Mouse (Mus musculus) liver, adult (tissue): ENCODE results near the gene Slc38a9.

Experiments
- GATA4 ChIP-seq: IDR thresholded peaks from 2 replicates; pipeline ENCODE4 v1.6.1; 2014; ENCODE audit warnings: mild to moderate bottlenecking, low read length; ENCODE audit not compliant: insufficient replicate concordance

Gene Slc38a9

DNA sequence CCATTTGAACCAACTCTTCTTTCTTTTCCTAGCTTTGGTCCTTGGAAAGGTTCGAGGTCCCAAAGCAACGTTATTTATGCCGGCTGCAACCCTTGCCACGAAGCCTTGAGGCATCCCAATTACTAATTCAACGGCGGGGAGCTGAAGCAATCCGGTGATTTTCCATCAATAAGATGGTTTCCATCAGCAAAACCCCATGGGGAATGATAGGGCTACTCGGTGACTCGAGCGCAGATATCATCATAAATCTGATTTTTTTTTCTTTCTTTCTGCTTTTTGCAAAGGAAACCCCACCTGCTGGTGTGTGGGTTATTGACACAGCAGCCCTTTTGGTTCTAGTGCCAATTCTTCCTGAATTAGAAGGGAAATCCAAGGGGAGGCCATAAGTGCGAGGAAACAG is 111.7 kb downstream of the Slc38a9 start:
- TF ChIP-seq GATA4: no peak

DNA sequence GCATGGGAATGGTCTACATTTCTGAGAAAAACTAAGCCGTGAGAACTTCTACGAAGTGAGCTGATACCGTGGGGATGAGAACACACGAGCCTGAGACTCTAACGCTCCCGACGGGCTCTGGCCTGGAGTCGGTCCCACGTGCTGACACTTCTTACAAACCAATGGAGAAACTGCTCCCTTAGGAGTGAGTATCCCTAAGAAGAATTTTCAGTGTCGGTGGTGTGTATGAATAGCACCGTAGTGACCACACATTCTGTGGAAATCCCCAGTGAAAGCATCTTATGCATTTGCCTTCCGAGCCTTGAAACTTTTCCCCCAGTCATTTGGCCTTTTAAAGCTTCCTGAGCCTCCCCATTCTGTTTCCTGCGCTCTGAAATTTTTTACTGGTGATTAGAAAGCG is 112.3 kb downstream of the Slc38a9 start:
- TF ChIP-seq GATA4: no peak

DNA sequence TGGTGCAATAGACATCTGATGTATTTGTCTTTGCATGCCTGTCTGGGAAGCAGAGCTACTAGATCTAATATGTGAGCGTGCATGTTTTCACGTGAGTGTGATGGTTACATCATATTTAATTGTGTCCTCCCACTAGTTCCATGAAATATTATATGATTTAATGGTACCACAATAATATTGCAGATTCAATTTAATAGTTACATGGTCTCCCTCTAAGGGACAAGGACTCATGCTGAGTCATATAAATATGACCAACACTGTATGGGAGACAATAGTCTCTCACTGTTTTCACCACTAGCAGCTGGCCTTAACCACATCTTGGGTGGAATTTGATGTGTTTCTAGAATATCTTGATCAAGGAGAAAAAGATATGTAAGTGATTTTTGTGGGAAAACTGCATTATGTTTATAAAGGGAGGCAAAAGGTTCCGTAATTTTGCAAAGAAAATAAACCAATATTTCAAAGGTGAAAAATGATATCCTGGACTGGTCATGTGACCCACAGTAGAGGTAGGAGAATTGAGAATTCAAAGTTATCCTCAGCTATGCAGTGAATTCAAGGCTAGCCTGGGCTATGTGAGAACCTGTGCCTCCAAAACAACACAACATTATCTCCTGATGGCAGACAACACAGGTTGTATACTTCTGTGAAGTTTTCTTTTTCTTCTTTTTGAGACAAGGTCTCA is 113.6 kb downstream of the Slc38a9 start:
- TF ChIP-seq GATA4: no peak

DNA sequence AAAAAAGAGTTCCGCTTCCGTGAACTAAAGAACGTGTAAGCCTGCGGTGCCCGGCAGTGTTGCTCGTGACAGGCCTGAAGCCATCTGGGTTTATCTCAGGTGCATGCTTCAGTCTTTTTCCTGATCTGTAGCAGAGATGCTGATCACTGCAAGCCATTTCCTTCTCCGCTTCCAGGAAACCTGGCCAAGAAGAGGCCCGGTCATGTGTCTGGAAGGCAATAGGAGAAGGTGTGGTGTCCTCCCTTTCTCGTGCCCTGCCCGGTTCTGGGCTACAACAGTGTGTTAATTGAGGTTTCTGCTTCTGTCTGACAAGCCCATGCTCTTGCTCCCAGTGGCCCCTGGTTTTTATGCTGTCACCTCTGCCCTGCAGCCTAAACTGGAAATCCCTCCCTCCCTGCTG is 115.3 kb downstream of the Slc38a9 start:
- TF ChIP-seq GATA4: peak; percentile 18; the same call in 1 of the 2 replicates

DNA sequence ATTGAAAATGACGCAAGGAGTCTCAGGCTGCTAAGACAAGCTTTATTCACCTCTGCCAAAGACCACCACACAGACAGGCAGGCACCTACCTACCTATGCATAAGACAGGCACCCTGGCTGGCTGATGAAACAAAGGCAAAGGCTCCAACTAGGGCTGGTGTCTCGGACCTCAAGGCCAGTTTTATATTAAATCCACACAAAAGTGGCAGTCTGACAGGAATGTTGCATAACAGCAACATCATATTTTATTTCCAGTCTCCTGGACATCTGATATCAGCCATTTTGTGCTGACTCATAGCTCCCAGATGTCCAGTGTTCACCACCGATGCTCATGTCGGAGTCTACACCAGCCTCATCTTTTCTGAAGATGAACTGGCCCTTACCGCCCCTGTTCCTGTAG is 117.9 kb downstream of the Slc38a9 start:
- no peak for TF ChIP-seq GATA4

DNA sequence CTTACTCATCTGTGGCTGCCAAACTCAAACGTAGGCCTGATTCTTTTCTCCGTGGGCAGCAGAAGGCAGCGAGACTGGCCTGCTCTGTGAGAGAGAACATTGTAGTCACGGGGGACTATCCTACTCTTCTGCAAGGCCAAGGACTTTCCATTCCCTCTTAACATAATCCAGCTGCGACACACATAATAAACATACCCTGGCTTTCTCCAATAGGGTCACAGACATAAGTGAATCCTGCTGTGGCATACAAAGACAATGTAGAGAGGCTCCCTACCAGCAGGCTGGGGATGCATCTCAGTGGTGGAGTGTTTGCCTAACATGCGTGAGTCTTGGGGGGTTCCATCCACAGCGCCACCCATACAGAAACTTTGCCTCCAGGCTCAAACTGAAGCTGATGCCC is 124.8 kb downstream of the Slc38a9 start:
- no peak for TF ChIP-seq GATA4

DNA sequence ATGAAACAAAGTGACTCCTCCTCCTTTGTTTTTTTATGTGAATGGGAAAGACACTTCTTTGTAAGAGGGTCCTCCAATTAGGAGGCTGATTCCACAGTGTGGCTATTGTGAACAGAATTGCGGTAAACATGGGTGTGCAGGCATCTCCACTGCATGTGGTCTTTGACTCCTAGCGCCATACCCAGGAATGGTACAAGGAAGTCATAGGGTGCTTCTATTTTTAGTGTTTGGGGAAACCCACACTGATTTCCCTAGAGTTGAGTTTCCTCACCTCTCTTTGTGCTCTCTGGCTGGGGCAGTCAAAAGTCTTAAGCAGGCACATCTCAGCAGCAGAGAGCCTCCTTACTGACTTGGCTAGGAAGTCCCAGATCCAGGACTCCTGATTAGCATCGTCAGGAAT is 125.6 kb downstream of the Slc38a9 start:
- TF ChIP-seq GATA4: no peak

DNA sequence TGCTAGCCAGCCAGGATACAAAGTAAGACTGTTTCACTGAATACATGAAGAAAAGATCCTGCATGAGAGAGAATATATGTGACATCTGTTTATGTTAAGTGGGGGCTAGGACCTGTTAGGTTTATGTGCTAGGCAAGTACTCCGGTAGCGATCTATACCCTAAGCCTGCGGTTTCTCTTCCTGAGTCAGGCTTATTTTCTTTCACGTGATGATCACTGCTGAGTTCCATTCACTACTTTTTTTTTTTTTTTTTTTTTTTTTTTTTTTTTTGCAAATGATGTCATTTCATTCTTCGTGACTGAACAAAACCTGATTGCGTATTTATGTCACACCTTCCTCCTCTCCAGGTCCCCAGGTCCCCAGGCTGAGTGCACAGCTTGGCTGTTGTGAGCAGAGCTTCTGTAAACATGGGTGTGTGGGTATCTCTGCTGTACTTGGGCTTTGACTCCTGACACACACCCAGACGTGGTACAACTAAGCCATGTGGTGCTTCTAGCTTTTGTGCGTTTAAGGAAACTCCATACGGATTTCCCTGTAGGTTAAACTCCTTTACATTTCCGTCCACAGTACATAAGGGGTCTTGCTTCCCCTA is 126.5 kb downstream of the Slc38a9 start:
- TF ChIP-seq GATA4: no peak
